Mouse (Mus musculus): ENCODE data around the gene Sema7a. TPM values are rescaled to one million over a fixed set of nuclear protein-coding genes. Genes with fewer than 3 reads are reported as not detected.

The Sema7a gene
- total RNA-seq, 2 experiments from 2014 or later, result 20.0 to 20.8 TPM

GRCm38 (mm10) chr9:57956838-57957236, 16.9 kb downstream of the Sema7a start:
- DNase-seq, result no peak
- intact Hi-C loops (cut with DNase I), result no loop called here

- intact Hi-C loops (cut with DNase I), result no loop called here
- DNase-seq, result peak in 1 of 2 experiments; percentile 11
These were observed 18.7 kb downstream of the Sema7a start for GRCm38 (mm10) chr9:57958615-57959014.

GRCm38 (mm10) chr9:57959399-57959798, 19.5 kb downstream of the Sema7a start:
- intact Hi-C loops (cut with DNase I), result no loop called here
- no peak for DNase-seq

- DNase-seq, result no peak
- intact Hi-C loops (cut with DNase I), result no loop called here
These were observed 20.3 kb downstream of the Sema7a start for GRCm38 (mm10) chr9:57959886-57960866.

GRCm38 (mm10) chr9:57961226-57961625, 21.3 kb downstream of the Sema7a start:
- DNase-seq, result peak in 1 of 2 experiments; percentile 18
- intact Hi-C loops (cut with DNase I), result no loop called here

GRCm38 (mm10) chr9:57961863-57962778, 22.2 kb downstream of the Sema7a start:
- intact Hi-C loops (cut with DNase I), result no loop called here
- DNase-seq, result peak in 1 of 2 experiments; percentile 25

- no peak for DNase-seq
- intact Hi-C loops (cut with DNase I), result no loop called here
These were observed 23.5 kb downstream of the Sema7a start for GRCm38 (mm10) chr9:57963249-57963997.

GRCm38 (mm10) chr9:57963998-57964395, 24.1 kb downstream of the Sema7a start:
- intact Hi-C loops (cut with DNase I), result no loop called here
- no peak for DNase-seq

GRCm38 (mm10) chr9:57964528-57965250, 24.8 kb downstream of the Sema7a start:
- intact Hi-C loops (cut with DNase I), result no loop called here
- peak in 1 of 2 experiments; percentile 18 for DNase-seq

- intact Hi-C loops (cut with DNase I), result loop anchor here (2.0 kb wide), 1 partner anchor 15 kb away; no protein-coding TSS in a partner anchor
- peak in 1 of 2 experiments; percentile 26 for DNase-seq
These were observed 25.6 kb downstream of the Sema7a start for GRCm38 (mm10) chr9:57965281-57966185.

GRCm38 (mm10) chr9:57967237-57967960, 27.5 kb downstream of the Sema7a start:
- intact Hi-C loops (cut with DNase I), result loop anchor here (2.0 kb wide), 1 partner anchor 17 kb away; no protein-coding TSS in a partner anchor
- peak; percentile 72 to 80 for DNase-seq

- peak in 1 of 2 experiments; percentile 22 for DNase-seq
- intact Hi-C loops (cut with DNase I), result no loop called here
These were observed 28.4 kb downstream of the Sema7a start for GRCm38 (mm10) chr9:57968166-57968771.

GRCm38 (mm10) chr9:57968783-57969542, 29.1 kb downstream of the Sema7a start:
- intact Hi-C loops (cut with DNase I), result no loop called here
- DNase-seq, result no peak

- peak; percentile 40 to 54 for DNase-seq
- intact Hi-C loops (cut with DNase I), result loop anchor here (1.0 kb wide), 1 partner anchor 30 kb away; the partner anchor contains the start of gene Sema7a
These were observed 30.0 kb downstream of the Sema7a start for GRCm38 (mm10) chr9:57969736-57970495.

- intact Hi-C loops (cut with DNase I), result no loop called here
- DNase-seq, result no peak
These were observed 31.5 kb downstream of the Sema7a start for GRCm38 (mm10) chr9:57971413-57971812.

GRCm38 (mm10) chr9:57972141-57972591, 32.3 kb downstream of the Sema7a start:
- DNase-seq, result peak in 1 of 2 experiments; percentile 47
- intact Hi-C loops (cut with DNase I), result no loop called here
